Mouse (Mus musculus) ovary, adult 2 months (tissue): ENCODE measurements around the gene Ercc6l. TPM values are rescaled to one million over a fixed set of nuclear protein-coding genes. Genes with fewer than 3 reads are reported as not detected.

Experiments used
- polyA plus RNA-seq: library from polyadenylated mRNA; depleted of rRNA; stranded (reverse); fragments of >200 nt; gene quantifications from 2 replicates; pipeline ENCODE4 v1.2.3, GENCODE M21; 2012; rRNA removed

Gene Ercc6l
- 0.37 and 0.56 TPM in 2 replicates for polyA plus RNA-seq

GRCm38 (mm10) chrX:102156618-102157422 lies at the start of gene Ercc6l:
Gene Ercc6l (minus strand): TSS chrX:102157091.

GRCm38 (mm10) chrX:102188712-102189497 lies 32.0 kb upstream of the Ercc6l start, which contains the start of gene Rps4x:
Gene Rps4x (minus strand): TSS chrX:102189394.

GRCm38 (mm10) chrX:102119042-102119864 lies 37.6 kb downstream of the Ercc6l start, which contains the start of gene Pin4:
Gene Pin4 (plus strand): TSS chrX:102119447.

Other genes starting within 250 kb of the Ercc6l start
- gene Rtl5, start 85.8 kb downstream of the Ercc6l start, polyA plus RNA-seq = 6.0 and 6.5 TPM in 2 replicates
- 0.56 TPM in 1 of 2 replicates, not detected in the other for gene Pin4, start 37.6 kb downstream of the Ercc6l start, polyA plus RNA-seq
- gene Rps4x, start 32.3 kb upstream of the Ercc6l start, polyA plus RNA-seq = 207 and 275 TPM in 2 replicates
- 22.3 and 27.1 TPM in 2 replicates for gene Cited1, start 95.1 kb upstream of the Ercc6l start, polyA plus RNA-seq